Mouse (Mus musculus): ENCODE measurements at regions not wholly inside any gene's neighbourhood (a gene's known extent, or its start where the extent isn't known, plus 50 kb on each side); places are given as distances from the start of the nearest gene placed in this dataset.

DNA sequence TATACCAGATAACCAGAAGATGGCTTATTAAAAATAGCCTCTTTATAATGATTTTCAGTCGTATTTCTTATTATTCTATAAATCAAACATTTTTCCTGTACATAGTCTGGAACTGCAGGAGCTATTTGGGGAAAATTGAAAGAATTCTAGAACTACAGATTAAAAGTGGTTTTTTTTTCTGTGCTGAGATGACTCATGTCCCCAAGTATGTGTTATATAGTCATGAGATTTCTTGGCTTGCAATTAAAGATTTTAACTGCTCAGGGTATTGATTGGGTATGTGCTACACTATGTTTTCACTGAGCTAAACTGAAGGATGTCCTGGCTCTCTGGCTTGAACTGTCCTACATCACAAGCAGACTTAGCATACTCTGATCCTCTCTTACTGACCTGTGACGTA lies 1088.4 kb upstream of the 1700008P02Rik start:
- TF ChIP-seq CTCF (IDR thresholded peaks at IDR 0.05; ENCODE audit: borderline replicate concordance, insufficient read depth, low read depth, low read length) (no peak), POLR2A (IDR thresholded peaks at IDR 0.05; ENCODE audit: borderline replicate concordance, insufficient read depth, low read length) (no peak)
